Mouse (Mus musculus) left cerebral cortex, adult 2 months (tissue): ENCODE data around the gene Wee2. TPM values are rescaled to one million over a fixed set of nuclear protein-coding genes. Genes with fewer than 3 reads are reported as not detected.

Experiments
- DNase-seq, 2 experiments: peaks; one replicate each; pipeline ENCODE4 v3.0.0; 2021 to 2022; ENCODE audit warnings: low spot score in 2 of 2, mixed read lengths in 1 of 2; ENCODE audit errors: extremely low spot score in 1 of 2
- H3K27ac ChIP-seq: fragments of 200-600 bp; 2 replicates; pipeline ENCODE4 v1.8.1; 2022
- H3K4me3 ChIP-seq: fragments of 200-600 bp; 2 replicates; pipeline ENCODE4 v1.8.1; 2022
- CTCF ChIP-seq: fragments of 200-600 bp; IDR thresholded peaks from 2 replicates; pipeline ENCODE4 v1.8.1; 2022; ENCODE audit warnings: antibody characterized with exemption, mild to moderate bottlenecking, moderate library complexity
- intact Hi-C: fragments of 180-260 bp; cut with DNase I; formaldehyde crosslinking; loops from one replicate; pipeline ENCODE4 v1.15.1; 2025
- total RNA-seq, 2 experiments: library from RNA; stranded (reverse); gene quantifications; 2 replicates each; pipeline ENCODE4 v1.2.3; 2021

The Wee2 gene
- total RNA-seq, 2 experiments from 2014 or later = 0.41 TPM; not detected in 1

GRCm38 (mm10) chr6:40441276-40441675, 2.4 kb downstream of the Wee2 start:
- Histone ChIP-seq H3K27ac (no peak overlapping the region), H3K4me3 (no peak overlapping the region)
- intact Hi-C loops = no loop called here
- no peak for TF ChIP-seq CTCF
- no peak for DNase-seq

- no peak overlapping the region for H3K4me3 ChIP-seq
- TF ChIP-seq CTCF = peak; percentile 14
- DNase-seq = no peak
- intact Hi-C loops = no loop called here
- H3K27ac ChIP-seq = no peak overlapping the region
Measured at GRCm38 (mm10) chr6:40441755-40442154, 2.9 kb downstream of the Wee2 start.

GRCm38 (mm10) chr6:40443281-40443928, 4.5 kb downstream of the Wee2 start:
- no peak for TF ChIP-seq CTCF
- DNase-seq = no peak

GRCm38 (mm10) chr6:40448626-40449025, 9.7 kb downstream of the Wee2 start:
- Histone ChIP-seq H3K4me3 (no peak overlapping the region), H3K27ac (no peak overlapping the region)
- no peak for DNase-seq
- TF ChIP-seq CTCF = no peak
- intact Hi-C loops = no loop called here

More at GRCm38 (mm10) chr6:40443281-40443928, 4.5 kb downstream of the Wee2 start:
- Histone ChIP-seq H3K27ac (no peak overlapping the region), H3K4me3 (no peak overlapping the region)
- intact Hi-C loops = no loop called here

- no peak for DNase-seq
- peak; percentile 68 for TF ChIP-seq CTCF
- Histone ChIP-seq H3K4me3 (no peak overlapping the region), H3K27ac (no peak overlapping the region)
- intact Hi-C loops = no loop called here
Measured at GRCm38 (mm10) chr6:40454436-40455041, 15.7 kb downstream of the Wee2 start.

- intact Hi-C loops = no loop called here
- Histone ChIP-seq H3K27ac (no peak overlapping the region), H3K4me3 (no peak overlapping the region)
- peak; percentile 40 for TF ChIP-seq CTCF
- DNase-seq = no peak
Measured at GRCm38 (mm10) chr6:40465710-40466109, 26.8 kb downstream of the Wee2 start.

- intact Hi-C loops = loop anchor here (2.0 to 5.0 kb wide), 3 partner anchors 32 to 146 kb away; partner anchors contain the start of genes Agk and Wee2
- Histone ChIP-seq H3K27ac (peak within 1 kb of the TSS; percentile 95), H3K4me3 (peak within 1 kb of the TSS; percentile 56)
- TF ChIP-seq CTCF = peak; percentile 10
- DNase-seq = peak; percentile 89 to 91
Measured at GRCm38 (mm10) chr6:40470916-40471719, 32.2 kb downstream of the Wee2 start, which contains the start of gene Ssbp1. Gene Ssbp1 (plus strand): TSS chr6:40471352.

- H3K27ac ChIP-seq = peak overlapping the region; percentile 95
- TF ChIP-seq CTCF = no peak
- peak overlapping the region; percentile 56 for H3K4me3 ChIP-seq
- intact Hi-C loops = loop anchor here (2.0 to 5.0 kb wide), 3 partner anchors 33 to 147 kb away; partner anchors contain the start of genes Agk and Wee2
- no peak for DNase-seq
Measured at GRCm38 (mm10) chr6:40471720-40472010, 32.8 kb downstream of the Wee2 start.

GRCm38 (mm10) chr6:40476132-40476531, 37.2 kb downstream of the Wee2 start:
- intact Hi-C loops = no loop called here

GRCm38 (mm10) chr6:40479705-40480104, 40.8 kb downstream of the Wee2 start:
- intact Hi-C loops = loop anchor here (1.0 to 5.0 kb wide), 2 partner anchors 133 to 210 kb away; partner anchors contain the start of gene Tas2r138
- no peak for DNase-seq
- Histone ChIP-seq H3K4me3 (no peak overlapping the region), H3K27ac (no peak overlapping the region)
- peak; percentile 49 for TF ChIP-seq CTCF

More at GRCm38 (mm10) chr6:40476132-40476531, 37.2 kb downstream of the Wee2 start:
- no peak for DNase-seq
- no peak for TF ChIP-seq CTCF
- H3K27ac ChIP-seq = no peak overlapping the region
- no peak overlapping the region for H3K4me3 ChIP-seq

- no peak overlapping the region for H3K4me3 ChIP-seq
- intact Hi-C loops = loop anchor here (5.0 kb wide), 1 partner anchor 130 kb away; the partner anchor contains the start of gene Tas2r138
- peak; percentile 10 to 16 for DNase-seq
Measured at GRCm38 (mm10) chr6:40482318-40482717, 43.4 kb downstream of the Wee2 start.

GRCm38 (mm10) chr6:40490933-40491332, 52.0 kb downstream of the Wee2 start, which contains the start of gene Tas2r137:
Gene Tas2r137 (plus strand): TSS chr6:40491233.
- DNase-seq = no peak
- no peak for TF ChIP-seq CTCF
- Histone ChIP-seq H3K4me3 (no peak within 1 kb of the TSS), H3K27ac (no peak within 1 kb of the TSS)
- intact Hi-C loops = no loop called here

More at GRCm38 (mm10) chr6:40482318-40482717, 43.4 kb downstream of the Wee2 start:
- no peak for TF ChIP-seq CTCF
- no peak overlapping the region for H3K27ac ChIP-seq
